Mouse (Mus musculus) liver, embryonic 12.5 days (tissue): Measurements from ENCODE around the gene Apba1. TPM values are rescaled to one million over a fixed set of nuclear protein-coding genes. Genes with fewer than 3 reads are reported as not detected.

Experiments used
- ATAC-seq: fragments of 200-750 bp; cut with Nextera tagmentation; 2 replicates; pipeline ENCODE4 v1.8.0; 2017; ENCODE audit warnings: moderate number of reproducible peaks, mild to moderate bottlenecking, moderate library complexity
- H3K27ac ChIP-seq: fragments of 300-500 bp; sonication (generic); 2 replicates; pipeline ENCODE4 v1.5.1; 2016; ENCODE audit warnings: mild to moderate bottlenecking
- H3K27me3 ChIP-seq: fragments of 300-500 bp; sonication (generic); replicated peaks from 2 replicates; pipeline ENCODE4 v1.6.1; 2016; ENCODE audit warnings: mild to moderate bottlenecking, moderate library complexity
- H3K36me3 ChIP-seq: fragments of 300-500 bp; sonication (generic); 2 replicates; pipeline ENCODE4 v1.6.1; 2016; ENCODE audit warnings: mild to moderate bottlenecking, moderate library complexity
- H3K4me1 ChIP-seq: fragments of 300-500 bp; sonication (generic); 2 replicates; pipeline ENCODE4 v1.6.1; 2016
- H3K4me2 ChIP-seq: fragments of 300-500 bp; sonication (generic); 2 replicates; pipeline ENCODE4 v1.6.1; 2016; ENCODE audit warnings: mild to moderate bottlenecking, moderate library complexity
- H3K4me3 ChIP-seq: fragments of 300-500 bp; sonication (generic); 2 replicates; pipeline ENCODE4 v1.5.1; 2016; ENCODE audit warnings: mild to moderate bottlenecking, moderate library complexity
- H3K9ac ChIP-seq: fragments of 300-500 bp; sonication (generic); 2 replicates; pipeline ENCODE4 v1.6.1; 2016; ENCODE audit warnings: mild to moderate bottlenecking, moderate library complexity
- H3K9me3 ChIP-seq: fragments of 300-500 bp; sonication (generic); replicated peaks from 2 replicates; pipeline ENCODE4 v1.6.1; 2016; ENCODE audit warnings: mild to moderate bottlenecking, moderate library complexity
- WGBS: fragments of 180-500 bp; shearing (Covaris S2); methylation state at CpG from one replicate; pipeline ENCODE4 v1.1.7; 2016; ENCODE audit not compliant: insufficient replicate concordance; 5-methylcytosine and 5-hydroxymethylcytosine counted together
- polyA plus RNA-seq: library from polyadenylated mRNA; unstranded; fragments of >200 nt; fragmentation: Nextera tagmentation; extraction: Ambion mirVana; gene quantifications from 2 replicates; pipeline ENCODE4 v1.2.1, GENCODE M21; 2016

The Apba1 gene
- polyA plus RNA-seq, 1 experiment from 2014 or later = 0.01 TPM

DNA sequence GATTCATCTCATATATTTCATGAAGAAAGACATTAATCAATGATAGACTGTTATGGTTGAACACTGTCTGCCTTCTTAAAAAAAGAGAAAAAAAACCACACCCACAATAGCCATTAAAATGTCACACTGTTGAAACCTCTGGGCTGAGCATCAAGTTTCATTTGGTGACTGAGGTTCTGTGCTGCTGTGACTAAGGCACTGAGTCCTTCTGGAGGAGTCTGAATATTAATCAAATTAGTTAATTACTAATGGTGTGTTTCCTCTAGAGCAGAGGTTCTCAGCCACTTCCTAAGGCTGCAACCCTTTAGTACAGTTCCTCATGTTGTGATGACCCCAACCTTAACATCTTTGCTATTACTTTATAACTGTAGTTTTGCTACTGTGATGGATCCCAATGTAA, 20.4 kb downstream of the Apba1 start:
- no peak for ATAC-seq
- Histone ChIP-seq H3K9ac (no peak overlapping the region), H3K27ac (no peak overlapping the region)

DNA sequence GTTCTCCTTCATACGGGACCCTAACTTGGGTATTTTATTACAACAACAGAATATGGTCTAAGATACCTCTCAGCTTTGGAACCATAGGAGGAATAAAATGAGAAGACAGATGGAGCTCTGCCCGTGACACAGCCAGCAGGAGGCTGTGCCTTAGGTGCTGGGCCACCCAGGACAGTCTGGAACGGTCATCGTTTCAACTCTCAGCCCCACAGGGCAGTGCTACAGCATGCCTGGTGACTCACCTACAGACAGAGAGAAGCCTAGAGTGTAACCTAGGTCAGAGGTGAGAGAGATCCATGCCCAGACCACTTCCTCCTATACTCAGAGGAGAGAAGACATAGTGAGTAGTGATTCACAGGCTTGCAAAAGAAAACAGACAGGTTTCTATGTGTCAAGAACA, 21.4 kb downstream of the Apba1 start:
- ATAC-seq = no peak
- Histone ChIP-seq H3K27ac (no peak overlapping the region), H3K4me3 (no peak overlapping the region), H3K9me3 (no peaks in the 10 kb centered on the region), H3K27me3 (no peaks in the 10 kb centered on the region), H3K36me3 (no peaks in the 10 kb centered on the region), H3K4me2 (no peak overlapping the region), H3K4me1 (no peaks in the 10 kb centered on the region), H3K9ac (no peak overlapping the region)
- 77% methylated on average over 4 of the region's 4 CpGs for WGBS

More for the DNA sequence above, 20.4 kb downstream of the Apba1 start:
- Histone ChIP-seq H3K27me3 (no peaks in the 10 kb centered on the region), H3K4me2 (no peak overlapping the region), H3K4me3 (no peak overlapping the region), H3K4me1 (no peaks in the 10 kb centered on the region), H3K9me3 (no peaks in the 10 kb centered on the region), H3K36me3 (no peaks in the 10 kb centered on the region)

DNA sequence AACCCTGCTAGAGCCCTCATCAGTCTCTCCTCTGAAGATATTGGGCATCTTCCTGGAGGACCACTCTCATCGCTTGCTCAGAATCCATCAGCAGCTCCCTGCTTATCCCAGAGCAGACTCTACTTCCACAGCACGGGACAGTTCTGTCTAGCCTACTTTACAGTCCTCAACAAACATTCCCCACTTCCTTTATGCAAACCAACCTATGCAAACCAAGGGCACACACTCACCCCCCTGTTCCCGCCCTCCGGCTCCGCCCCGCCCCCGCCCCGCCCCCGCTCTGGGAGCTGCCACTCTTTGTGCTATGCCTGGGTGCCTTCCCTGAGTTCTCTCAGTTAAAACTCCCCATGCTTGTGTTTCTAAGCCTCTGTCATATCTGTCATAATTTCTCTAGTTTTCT, 23.3 kb downstream of the Apba1 start:
- 10% methylated on average over 9 of the region's 9 CpGs for WGBS
- Histone ChIP-seq H3K9me3 (no peaks in the 10 kb centered on the region), H3K4me1 (no peaks in the 10 kb centered on the region), H3K27ac (no peak overlapping the region), H3K9ac (no peak overlapping the region), H3K27me3 (no peaks in the 10 kb centered on the region), H3K4me3 (no peak overlapping the region), H3K36me3 (no peaks in the 10 kb centered on the region), H3K4me2 (no peak overlapping the region)
- ATAC-seq = no peak

DNA sequence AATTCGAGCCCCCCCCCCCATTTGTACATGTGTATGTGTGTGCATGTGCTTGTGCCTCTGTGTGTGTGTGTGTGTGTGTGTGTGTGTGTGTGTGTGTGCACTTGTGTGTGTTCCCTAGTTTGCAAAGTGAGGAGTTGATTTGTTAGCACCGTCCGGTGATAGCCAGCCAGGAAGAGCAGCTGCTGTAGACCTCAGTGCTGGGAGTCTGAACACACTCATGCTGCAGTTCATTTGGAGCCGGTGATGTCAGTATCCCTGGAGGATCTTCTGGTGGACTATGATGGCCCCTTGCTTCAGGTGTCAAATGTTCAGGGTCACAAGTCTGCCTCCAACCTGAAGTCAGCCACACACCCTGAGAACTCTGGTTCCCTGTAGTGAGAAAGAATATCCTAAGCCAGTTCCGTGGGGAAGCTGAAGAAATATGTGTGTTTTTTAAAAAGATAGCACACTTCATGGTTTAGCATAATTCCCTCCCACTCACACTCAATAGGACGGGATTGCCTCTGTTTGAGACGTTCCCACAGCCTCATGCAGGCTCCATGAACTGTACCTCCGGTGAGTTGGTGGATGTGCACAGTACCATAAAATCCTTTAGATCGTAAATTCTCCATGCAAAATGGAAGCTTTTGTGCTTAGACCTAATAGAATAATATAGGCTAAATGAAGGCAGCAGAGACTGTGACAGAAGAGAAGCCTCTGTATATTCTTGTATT, 29.9 kb downstream of the Apba1 start:
- Histone ChIP-seq H3K9me3 (no peaks in the 10 kb centered on the region), H3K4me3 (no peak overlapping the region), H3K4me2 (no peak overlapping the region), H3K9ac (no peak overlapping the region), H3K36me3 (no peaks in the 10 kb centered on the region), H3K27ac (no peak overlapping the region), H3K4me1 (no peaks in the 10 kb centered on the region), H3K27me3 (no peaks in the 10 kb centered on the region)
- 65% methylated on average over 9 of the region's 9 CpGs for WGBS
- no peak for ATAC-seq

DNA sequence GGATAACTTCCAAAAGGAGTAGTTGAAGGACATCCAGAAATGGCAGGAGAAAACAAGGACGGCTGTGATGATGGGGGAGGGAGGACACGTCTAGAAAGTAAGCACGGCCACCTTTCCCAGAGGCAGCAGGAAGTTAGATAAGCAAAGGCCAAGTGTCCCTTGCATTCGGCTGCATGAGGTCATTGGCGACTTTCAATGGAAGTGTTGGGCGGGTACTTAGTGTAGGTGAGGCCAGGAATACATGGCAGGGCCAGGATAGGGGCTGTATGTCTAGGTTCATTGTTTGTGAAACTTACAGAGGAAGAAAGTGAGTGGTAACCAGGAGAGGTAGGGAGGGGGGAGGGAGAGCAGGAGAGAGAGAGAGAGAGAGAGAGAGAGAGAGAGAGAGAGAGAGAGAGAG, 33.0 kb downstream of the Apba1 start:
- H3K4me2 ChIP-seq = no peak overlapping the region
- WGBS = 30% methylated on average over 6 of the region's 6 CpGs
- no peaks in the 10 kb centered on the region for H3K9me3 ChIP-seq
- no peak overlapping the region for H3K9ac ChIP-seq
- no peak overlapping the region for H3K4me3 ChIP-seq
- no peak for ATAC-seq
- no peak overlapping the region for H3K27ac ChIP-seq
- no peaks in the 10 kb centered on the region for H3K4me1 ChIP-seq
- H3K36me3 ChIP-seq = no peaks in the 10 kb centered on the region
- H3K27me3 ChIP-seq = no peaks in the 10 kb centered on the region

DNA sequence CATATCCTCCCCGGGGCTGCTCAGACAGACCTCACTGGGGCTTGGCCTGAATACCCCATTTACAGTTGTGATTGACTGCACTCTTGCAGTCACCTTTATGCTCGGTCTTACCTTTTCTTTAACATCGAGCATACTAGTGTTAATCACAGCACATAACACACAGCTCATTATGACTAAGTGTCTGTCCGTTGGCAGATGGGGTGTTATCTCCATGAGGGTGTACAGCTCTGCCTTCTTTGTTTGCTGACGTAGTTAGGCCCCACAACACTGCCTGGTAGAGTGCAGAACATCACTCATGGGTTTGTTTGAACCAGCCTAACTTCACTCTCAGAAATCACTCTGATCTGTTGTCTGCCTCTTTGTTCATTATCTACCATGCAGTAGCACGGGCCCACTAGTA, 33.9 kb downstream of the Apba1 start:
- no peak for ATAC-seq
- no peaks in the 10 kb centered on the region for H3K27me3 ChIP-seq
- H3K4me3 ChIP-seq = no peak overlapping the region
- no peak overlapping the region for H3K9ac ChIP-seq
- no peaks in the 10 kb centered on the region for H3K36me3 ChIP-seq
- H3K9me3 ChIP-seq = no peaks in the 10 kb centered on the region
- no peak overlapping the region for H3K27ac ChIP-seq
- H3K4me1 ChIP-seq = no peaks in the 10 kb centered on the region
- no peak overlapping the region for H3K4me2 ChIP-seq
- 64% methylated on average over 6 of the region's 6 CpGs for WGBS

DNA sequence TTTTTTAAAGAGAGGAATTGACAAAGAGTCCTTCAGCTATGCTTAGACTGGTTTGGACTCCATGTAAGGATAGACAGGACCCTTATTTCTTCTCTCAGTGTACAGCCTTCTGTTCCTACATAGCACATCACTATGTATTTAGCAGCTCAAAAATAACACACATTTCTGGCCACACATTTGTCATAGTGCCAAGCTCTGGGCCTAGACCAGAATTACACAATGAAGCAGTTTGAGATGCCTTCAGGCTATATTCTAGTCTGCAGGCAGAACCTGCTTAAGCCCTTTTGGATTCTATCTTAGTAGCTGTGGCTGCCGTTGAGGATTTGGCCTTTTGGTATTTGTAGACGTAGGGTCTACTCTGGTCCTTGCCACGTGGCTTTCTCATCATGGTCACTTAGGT, 35.8 kb downstream of the Apba1 start:
- H3K27ac ChIP-seq = no peak overlapping the region
- no peaks in the 10 kb centered on the region for H3K9me3 ChIP-seq
- no peaks in the 10 kb centered on the region for H3K4me1 ChIP-seq
- H3K36me3 ChIP-seq = no peaks in the 10 kb centered on the region
- no peak overlapping the region for H3K4me2 ChIP-seq
- no peak overlapping the region for H3K4me3 ChIP-seq
- no peak for ATAC-seq
- H3K9ac ChIP-seq = no peak overlapping the region
- no peaks in the 10 kb centered on the region for H3K27me3 ChIP-seq
- WGBS = 65% methylated on average over 3 of the region's 3 CpGs

DNA sequence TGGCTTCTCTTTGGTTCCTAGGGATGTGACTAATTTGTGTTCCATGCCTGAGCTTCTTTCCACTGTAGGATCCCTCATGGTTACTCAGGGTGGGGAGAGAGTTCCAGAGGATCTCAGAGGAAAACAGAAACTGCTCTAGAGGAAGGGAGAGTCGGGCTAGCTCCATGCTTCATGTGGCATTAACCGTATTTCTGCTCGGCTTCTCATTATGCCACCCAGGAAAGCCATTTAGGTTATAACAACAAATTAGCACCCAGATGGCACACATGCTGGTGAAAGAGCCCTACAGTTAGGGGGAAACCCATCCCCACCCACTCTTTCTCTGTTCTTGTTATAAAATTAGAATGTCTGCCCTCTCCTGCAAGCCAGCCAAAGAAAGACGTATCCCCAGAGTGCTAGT, 36.5 kb downstream of the Apba1 start:
- H3K4me3 ChIP-seq = no peak overlapping the region
- H3K9me3 ChIP-seq = no peaks in the 10 kb centered on the region
- 61% methylated on average over 4 of the region's 4 CpGs for WGBS
- H3K27me3 ChIP-seq = no peaks in the 10 kb centered on the region
- H3K4me1 ChIP-seq = no peaks in the 10 kb centered on the region
- no peak overlapping the region for H3K27ac ChIP-seq
- no peak for ATAC-seq
- H3K36me3 ChIP-seq = no peaks in the 10 kb centered on the region
- H3K4me2 ChIP-seq = no peak overlapping the region
- H3K9ac ChIP-seq = no peak overlapping the region

DNA sequence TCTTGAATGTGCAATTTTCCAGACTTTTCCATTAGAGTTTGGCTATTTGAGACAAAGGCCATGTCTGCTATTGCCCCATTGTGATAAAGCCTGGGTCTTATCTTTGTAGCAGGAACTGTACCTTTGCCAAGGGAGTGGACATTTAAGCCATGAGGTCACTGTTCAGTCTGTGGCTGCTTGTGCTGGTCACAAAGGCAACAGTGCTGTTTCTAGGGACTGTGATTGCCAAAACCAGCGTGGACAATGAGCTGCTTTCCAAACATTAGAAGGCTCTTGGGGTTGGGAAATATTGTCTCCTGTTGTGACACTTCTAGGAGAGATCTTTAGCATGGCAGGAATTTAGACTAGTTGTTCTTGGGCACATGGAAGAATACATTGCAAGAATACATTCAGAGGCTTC, 42.5 kb downstream of the Apba1 start:
- H3K4me2 ChIP-seq = no peak overlapping the region
- H3K4me1 ChIP-seq = peaks cover 5% of the 10 kb centered on the region; the same call in 1 of the 2 replicates
- H3K27ac ChIP-seq = no peak overlapping the region
- H3K9me3 ChIP-seq = no peaks in the 10 kb centered on the region
- 55% methylated on average over 1 of the region's 1 CpGs for WGBS
- ATAC-seq = no peak
- H3K27me3 ChIP-seq = no peaks in the 10 kb centered on the region
- H3K4me3 ChIP-seq = no peak overlapping the region
- no peak overlapping the region for H3K9ac ChIP-seq
- H3K36me3 ChIP-seq = no peaks in the 10 kb centered on the region

DNA sequence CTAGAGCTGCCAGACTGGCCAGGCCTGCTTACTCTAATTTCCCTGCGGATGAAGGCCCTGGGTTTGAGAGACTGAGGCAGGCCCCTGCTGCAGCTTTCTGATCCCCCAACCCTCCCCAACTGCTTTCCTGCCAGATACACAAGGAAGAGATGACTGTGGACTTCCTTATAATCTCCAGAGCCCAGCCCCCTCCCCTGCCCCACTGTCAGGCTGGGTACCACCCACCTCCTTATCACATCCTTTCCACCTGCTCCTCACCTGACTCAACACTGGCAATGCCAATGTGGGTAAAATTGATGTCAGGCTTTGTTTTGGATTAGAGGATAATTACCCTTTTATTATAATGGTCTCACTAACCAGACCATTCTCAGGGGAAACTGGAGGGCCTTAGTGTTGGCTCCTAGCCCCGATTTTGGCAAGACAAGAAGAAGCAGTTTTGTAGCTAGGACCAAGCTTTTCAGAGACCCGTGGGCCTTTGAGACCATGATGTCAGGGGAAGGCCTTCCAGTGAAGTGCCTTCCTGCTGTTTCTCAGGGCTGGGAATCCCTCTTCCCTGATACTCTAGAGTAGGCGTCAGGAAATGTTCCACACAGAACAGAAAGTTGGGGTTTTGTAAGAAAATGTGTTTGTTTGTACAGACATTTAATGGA, 44.7 kb downstream of the Apba1 start:
- H3K4me1 ChIP-seq = peaks cover 5% of the 10 kb centered on the region; the same call in 1 of the 2 replicates
- ATAC-seq = no peak
- H3K9ac ChIP-seq = no peak overlapping the region
- no peak overlapping the region for H3K27ac ChIP-seq
- H3K4me2 ChIP-seq = no peak overlapping the region
- no peaks in the 10 kb centered on the region for H3K36me3 ChIP-seq
- no peak overlapping the region for H3K4me3 ChIP-seq
- no peaks in the 10 kb centered on the region for H3K9me3 ChIP-seq
- H3K27me3 ChIP-seq = no peaks in the 10 kb centered on the region
- 53% methylated on average over 4 of the region's 4 CpGs for WGBS

DNA sequence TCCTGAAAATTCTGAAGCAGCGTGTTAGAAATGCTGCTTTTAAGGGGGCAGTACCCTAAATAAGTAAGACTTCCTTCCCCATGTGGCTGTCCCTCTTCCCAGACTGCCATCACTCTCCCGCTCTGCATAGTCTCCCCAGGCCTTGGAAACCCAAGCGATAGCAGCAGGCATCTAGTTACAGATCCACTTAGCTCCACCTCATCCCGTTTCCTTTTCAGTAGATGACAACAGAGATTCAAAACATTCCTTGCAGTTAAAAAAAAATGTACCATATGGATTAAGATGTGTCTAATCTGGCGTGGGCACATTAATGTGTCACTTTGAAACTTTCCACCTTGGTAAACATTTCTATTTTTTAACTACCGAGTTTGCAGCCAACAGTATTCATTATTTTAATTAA, 48.1 kb downstream of the Apba1 start:
- H3K36me3 ChIP-seq = no peaks in the 10 kb centered on the region
- H3K9me3 ChIP-seq = no peaks in the 10 kb centered on the region
- no peak overlapping the region for H3K4me2 ChIP-seq
- no peak overlapping the region for H3K27ac ChIP-seq
- no peak overlapping the region for H3K9ac ChIP-seq
- no peak overlapping the region for H3K4me3 ChIP-seq
- H3K27me3 ChIP-seq = no peaks in the 10 kb centered on the region
- peaks cover 5% of the 10 kb centered on the region; the same call in 1 of the 2 replicates for H3K4me1 ChIP-seq
- 52% methylated on average over 6 of the region's 6 CpGs for whole genome bisulfite sequencing
- no peak for ATAC-seq

DNA sequence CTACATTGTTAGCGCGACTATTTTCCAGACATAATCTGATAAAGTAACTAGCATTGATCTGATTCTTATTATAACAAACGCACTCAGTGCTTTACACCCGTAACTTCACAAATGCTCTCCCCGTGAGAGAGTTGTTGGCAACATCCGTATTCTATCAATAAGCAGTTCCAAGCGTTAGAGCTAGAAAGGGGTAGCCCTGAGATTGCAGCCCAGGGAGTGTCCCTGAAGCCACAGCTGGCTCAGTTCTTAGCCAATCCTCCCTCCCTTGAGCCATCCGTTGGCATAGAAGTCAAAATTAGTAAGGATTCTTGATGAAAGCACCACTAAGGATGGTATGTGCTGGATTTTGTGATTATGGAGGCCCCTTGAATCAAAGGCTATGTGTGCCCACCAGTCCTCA, 48.7 kb downstream of the Apba1 start:
- ATAC-seq = no peak
- H3K4me2 ChIP-seq = no peak overlapping the region
- no peaks in the 10 kb centered on the region for H3K9me3 ChIP-seq
- H3K36me3 ChIP-seq = no peaks in the 10 kb centered on the region
- no peak overlapping the region for H3K4me3 ChIP-seq
- WGBS = 74% methylated on average over 8 of the region's 8 CpGs
- no peaks in the 10 kb centered on the region for H3K27me3 ChIP-seq
- no peak overlapping the region for H3K27ac ChIP-seq
- peaks cover 5% of the 10 kb centered on the region; the same call in 1 of the 2 replicates for H3K4me1 ChIP-seq
- H3K9ac ChIP-seq = no peak overlapping the region

DNA sequence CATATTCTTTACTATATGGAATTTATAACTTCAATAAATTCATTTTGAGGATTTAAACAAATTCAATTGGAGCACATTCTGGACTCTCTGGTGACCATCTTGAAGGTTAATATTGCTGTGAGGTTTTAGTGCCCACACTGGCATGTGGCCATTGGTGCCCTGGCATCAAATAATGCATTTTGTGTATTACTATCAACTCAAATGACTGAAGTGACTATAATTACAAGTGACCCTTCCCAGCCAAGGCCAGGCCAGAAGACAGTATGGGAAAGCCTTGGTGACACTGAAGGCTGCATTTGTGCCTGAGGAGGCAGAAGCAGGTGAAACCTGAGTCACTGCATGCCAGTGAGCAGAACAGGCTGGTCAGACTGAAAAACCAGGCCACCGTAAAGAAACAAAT, 50.5 kb downstream of the Apba1 start:
- 71% methylated on average over 1 of the region's 1 CpGs for WGBS
- H3K9me3 ChIP-seq = no peaks in the 10 kb centered on the region
- no peak overlapping the region for H3K27ac ChIP-seq
- H3K4me1 ChIP-seq = no peaks in the 10 kb centered on the region
- H3K27me3 ChIP-seq = no peaks in the 10 kb centered on the region
- H3K4me3 ChIP-seq = no peak overlapping the region
- no peak overlapping the region for H3K4me2 ChIP-seq
- no peak for ATAC-seq
- H3K9ac ChIP-seq = no peak overlapping the region
- H3K36me3 ChIP-seq = no peaks in the 10 kb centered on the region
